In genomic region chr1:36272546-36272945, GRCm38 (mm10) we compare ENCODE assay signal across 9 mouse cellular contexts. TPM values are rescaled to one million over a fixed set of nuclear protein-coding genes. Genes with fewer than 3 reads are reported as not detected.
DNase-seq lines count a peak whose midpoint lies in the region; ATAC-seq lines count a peak whose summit lies in the region.
"Had no signal": no experiment of that assay in that cellular context is flagged by ENCODE, and none has a peak within 500 bp of the region (broad histone marks: within the 10 kb centered on the region; RNA-seq: fewer than 3 reads in every experiment).

No protein-coding gene starts in this region.

- H3K27me3 ChIP-seq in stomach, embryonic 15.5 days (replicated peaks) = peaks cover 4% of the 10 kb centered on the region; the same call in 1 of the 2 replicates
- H3K27me3 ChIP-seq: hindbrain, embryonic 15.5 days had no signal

- H3K9ac ChIP-seq in stomach, embryonic 15.5 days = no peak overlapping the region
- H3K9ac ChIP-seq: hindbrain, embryonic 15.5 days had no signal

- peak overlapping the region; percentile 42 for H3K4me2 ChIP-seq in stomach, embryonic 15.5 days
- H3K4me2 ChIP-seq: hindbrain, embryonic 15.5 days had no signal

- peak overlapping the region; percentile 87 for H3K27ac ChIP-seq in stomach, embryonic 15.5 days
- H3K27ac ChIP-seq: hindbrain, embryonic 15.5 days had no signal

- peaks cover 32% of the 10 kb centered on the region for H3K4me1 ChIP-seq in stomach, embryonic 15.5 days
- H3K4me1 ChIP-seq: hindbrain, embryonic 15.5 days had no signal

- ATAC-seq in inflammation-experienced regulatory T-cells, adult 6 months = peak; percentile 63
- peak; percentile 79 for ATAC-seq in stomach, embryonic 15.5 days (ENCODE audit: insufficient read depth, low FRiP score, low read depth)

- 41% methylated on average over 5 of the region's 5 CpGs for WGBS in stomach, embryonic 15.5 days

- no peaks in the 10 kb centered on the region for H3K36me3 ChIP-seq in stomach, embryonic 15.5 days
- H3K36me3 ChIP-seq: hindbrain, embryonic 15.5 days had no signal

- DNase-seq in 416B (ENCODE audit: low read depth) (peak; percentile 78), MN1 (ENCODE audit: low spot score) (peak; percentile 68)
- DNase-seq in lung, adult 18-20 months = peak; percentile 63 to 74
- DNase-seq in urinary bladder, postnatal 4 days (ENCODE audit: low spot score in 2 of 2) = no peak
- DNase-seq in left cerebral cortex, postnatal 14 days (ENCODE audit: low spot score in 2 of 2) = no peak
- no peak for DNase-seq in layer of hippocampus, adult 9-10 months (ENCODE audit: low spot score)

- intact Hi-C loops in left cerebral cortex, postnatal 14 days (cut with DNase I) = no loop called here

- no peaks in the 10 kb centered on the region for H3K9me3 ChIP-seq in stomach, embryonic 15.5 days
- H3K9me3 ChIP-seq: hindbrain, embryonic 15.5 days had no signal

- H3K4me3 ChIP-seq in stomach, embryonic 15.5 days (replicated peaks) = no peak overlapping the region; the same call in 1 of the 2 replicates
- H3K4me3 ChIP-seq: hindbrain, embryonic 15.5 days had no signal

RNA-seq across cellular contexts. Expression of gene Neurl3, which starts 1.9 kb away (rescaled TPM):
- polyA plus RNA-seq in inflammation-experienced regulatory T-cells, adult 6 months (2017; shearing (Covaris generic)) = 100 to 1,000 TPM in 1 of 3 experiments, 10 to 100 TPM in 2; 23.0 to 132 (median 83.6) TPM
- 15.6 and 18.7 TPM in 2 replicates for polyA plus RNA-seq in stomach, embryonic 15.5 days (2015; fragmentation: Nextera tagmentation; extraction: Ambion mirVana)
- under 1 TPM; 0.26 to 0.61 TPM for total RNA-seq in left cerebral cortex, postnatal 14 days (2021)

RNA-seq across cellular contexts. Expression of gene Uggt1, which starts 28.0 kb away (rescaled TPM):
- polyA plus RNA-seq in inflammation-experienced regulatory T-cells, adult 6 months (2017; shearing (Covaris generic)) = 10 to 100 TPM; 22.5 to 27.7 (median 25.2) TPM
- 52.8 and 60.3 TPM in 2 replicates for polyA plus RNA-seq in stomach, embryonic 15.5 days (2015; fragmentation: Nextera tagmentation; extraction: Ambion mirVana)
- 10 to 100 TPM; 40.8 to 47.3 TPM for total RNA-seq in left cerebral cortex, postnatal 14 days (2021)

RNA-seq across cellular contexts. Expression of gene Arid5a, which starts 35.0 kb away (rescaled TPM):
- 10 to 100 TPM; 75.9 to 89.1 (median 88.6) TPM for polyA plus RNA-seq in inflammation-experienced regulatory T-cells, adult 6 months (2017; shearing (Covaris generic))
- polyA plus RNA-seq in stomach, embryonic 15.5 days (2015; fragmentation: Nextera tagmentation; extraction: Ambion mirVana) = 3.5 and 4.7 TPM in 2 replicates
- total RNA-seq in left cerebral cortex, postnatal 14 days (2021) = 10 to 100 TPM; 14.7 to 16.9 TPM

Comparison
In these comparisons a context has a peak if more than half of its experiments do, and no peak if none do; other contexts are left out.
1. DNase-seq: peak in 416B (single experiment), MN1 (single experiment) and lung, adult 18-20 months (2 of 2); none in urinary bladder, postnatal 4 days (0 of 2), left cerebral cortex, postnatal 14 days (0 of 2) and layer of hippocampus, adult 9-10 months (single experiment).
2. RNA of gene Arid5a, which starts 35.0 kb away (polyA plus RNA-seq): 75.9 to 89.1 TPM in inflammation-experienced regulatory T-cells, adult 6 months; 3.5 to 4.7 TPM in stomach, embryonic 15.5 days; every median in the first group is over 10 times any median in the second.